In genomic region chr7:99242097-99242496, GRCm38 (mm10) we compare ENCODE assay signal across 20 mouse cellular contexts. TPM values are rescaled to one million over a fixed set of nuclear protein-coding genes. Genes with fewer than 3 reads are reported as not detected.
"Had no signal": no experiment of that assay in that cellular context is flagged by ENCODE, and none has a peak within 500 bp of the region (broad histone marks: within the 10 kb centered on the region; RNA-seq: fewer than 3 reads in every experiment).

No protein-coding gene starts in this region.

- DNase-seq: lung, adult 18-20 months; lung, embryonic 14.5 days; lung, postnatal 10 days; lung, postnatal 4 days; midbrain, embryonic 14.5 days; retina, postnatal 1 day; right cerebral cortex, adult 18-20 months; right cerebral cortex, postnatal 25 days; right cerebral cortex, postnatal 4 days; spleen, adult 18-20 months; thymus, adult 18-20 months; thymus, postnatal 14 days; thymus, postnatal 36 days had no signal

- H3K27ac ChIP-seq: midbrain, embryonic 10.5 days; midbrain, embryonic 12.5 days; neural tube, embryonic 13.5 days; neural tube, embryonic 15.5 days had no signal

- H3K4me3 ChIP-seq: midbrain, embryonic 10.5 days; midbrain, embryonic 12.5 days; myocyte; neural tube, embryonic 13.5 days; neural tube, embryonic 15.5 days had no signal

- H3K9ac ChIP-seq: lung, embryonic 14.5 days; midbrain, embryonic 12.5 days; neural tube, embryonic 13.5 days; neural tube, embryonic 15.5 days had no signal

- H3K36me3 ChIP-seq: midbrain, embryonic 10.5 days; midbrain, embryonic 12.5 days; neural tube, embryonic 13.5 days; neural tube, embryonic 15.5 days had no signal

- H3K4me2 ChIP-seq: lung, embryonic 14.5 days; midbrain, embryonic 12.5 days; neural tube, embryonic 13.5 days; neural tube, embryonic 15.5 days had no signal

- H3K9me3 ChIP-seq: midbrain, embryonic 10.5 days; midbrain, embryonic 12.5 days; neural tube, embryonic 13.5 days; neural tube, embryonic 15.5 days had no signal

- ATAC-seq: midbrain, embryonic 16.5 days had no signal

RNA-seq across cellular contexts. Expression of gene Mogat2, which starts 3.7 kb away (rescaled TPM):
- total RNA-seq: megakaryocyte-erythroid progenitor cell, adult 5-6 weeks had no signal

RNA-seq across cellular contexts. Expression of gene Map6, which starts 25.1 kb away (rescaled TPM):
- total RNA-seq: megakaryocyte-erythroid progenitor cell, adult 5-6 weeks had no signal

RNA-seq across cellular contexts. Expression of gene Dgat2, which starts 59.6 kb away (rescaled TPM):
- total RNA-seq: megakaryocyte-erythroid progenitor cell, adult 5-6 weeks had no signal
